Mouse (Mus musculus) embryonic facial prominence, embryonic 11.5 days (tissue): ENCODE data around the gene Zbtb22. TPM values are rescaled to one million over a fixed set of nuclear protein-coding genes. Genes with fewer than 3 reads are reported as not detected.
"Not testable (repeated sequence)": the region's sequence is repeated elsewhere in the genome, so short reads cannot be mapped to it uniquely, and the experiment has no call there.

ENCODE experiments used
- ATAC-seq: fragments of 200-750 bp; cut with Nextera tagmentation; replicated peaks from 2 replicates; pipeline ENCODE4 v1.8.0; 2017; ENCODE audit warnings: low read depth; ENCODE audit not compliant: insufficient number of reproducible peaks, low FRiP score, low TSS enrichment
- DNase-seq: peaks from one replicate; pipeline ENCODE4 v3.0.0-alpha.2; 2015; ENCODE audit warnings: low spot score
- H3K27ac ChIP-seq: fragments of 300-500 bp; sonication (generic); replicated peaks from 2 replicates; pipeline ENCODE4 v1.5.1; 2014; ENCODE audit warnings: mild to moderate bottlenecking, low read depth, low read length, control low read depth
- H3K27me3 ChIP-seq: fragments of 300-500 bp; sonication (generic); 2 replicates; pipeline ENCODE4 v1.6.1; 2014; ENCODE audit warnings: mild to moderate bottlenecking, low read length, moderate library complexity, mixed read lengths; ENCODE audit not compliant: control insufficient read depth, insufficient read depth
- H3K36me3 ChIP-seq: fragments of 300-500 bp; sonication (generic); replicated peaks from 2 replicates; pipeline ENCODE4 v1.6.1; 2014; ENCODE audit warnings: low read depth, mild to moderate bottlenecking, low read length, moderate library complexity, mixed read lengths; ENCODE audit not compliant: control insufficient read depth, insufficient read depth
- H3K4me1 ChIP-seq: fragments of 300-500 bp; sonication (generic); 2 replicates; pipeline ENCODE4 v1.6.1; 2014; ENCODE audit warnings: low read length, mixed read lengths; ENCODE audit not compliant: control insufficient read depth, insufficient read depth
- H3K4me2 ChIP-seq: fragments of 300-500 bp; sonication (generic); 2 replicates; pipeline ENCODE4 v1.6.1; 2014; ENCODE audit warnings: low read depth, mild to moderate bottlenecking, control low read depth, low read length, moderate library complexity
- H3K4me3 ChIP-seq: fragments of 300-500 bp; sonication (generic); 2 replicates; pipeline ENCODE4 v1.5.1; 2014; ENCODE audit warnings: low read depth, low read length, control low read depth
- H3K9ac ChIP-seq: fragments of 300-500 bp; sonication (generic); replicated peaks from 2 replicates; pipeline ENCODE4 v1.6.1; 2014; ENCODE audit warnings: mild to moderate bottlenecking, control low read depth, low read length
- H3K9me3 ChIP-seq: fragments of 300-500 bp; sonication (generic); replicated peaks from 2 replicates; pipeline ENCODE4 v1.6.1; 2016; ENCODE audit warnings: mild to moderate bottlenecking, low read length, inconsistent platforms, mixed read lengths; ENCODE audit not compliant: control insufficient read depth
- WGBS: fragments of 180-500 bp; shearing (Covaris S2); extraction: QIAGEN DNeasy Blood & Tissue Kit; methylation state at CpG from one replicate; pipeline ENCODE4 v1.1.7; 2014; 5-methylcytosine and 5-hydroxymethylcytosine counted together
- polyA plus RNA-seq: library from polyadenylated mRNA; unstranded; fragments of >200 nt; fragmentation: Nextera tagmentation; extraction: Ambion mirVana; gene quantifications from 2 replicates; pipeline ENCODE4 v1.2.1, GENCODE M21; 2014

Zbtb22 gene
- polyA plus RNA-seq = 7.3 and 8.4 TPM in 2 replicates

DNA sequence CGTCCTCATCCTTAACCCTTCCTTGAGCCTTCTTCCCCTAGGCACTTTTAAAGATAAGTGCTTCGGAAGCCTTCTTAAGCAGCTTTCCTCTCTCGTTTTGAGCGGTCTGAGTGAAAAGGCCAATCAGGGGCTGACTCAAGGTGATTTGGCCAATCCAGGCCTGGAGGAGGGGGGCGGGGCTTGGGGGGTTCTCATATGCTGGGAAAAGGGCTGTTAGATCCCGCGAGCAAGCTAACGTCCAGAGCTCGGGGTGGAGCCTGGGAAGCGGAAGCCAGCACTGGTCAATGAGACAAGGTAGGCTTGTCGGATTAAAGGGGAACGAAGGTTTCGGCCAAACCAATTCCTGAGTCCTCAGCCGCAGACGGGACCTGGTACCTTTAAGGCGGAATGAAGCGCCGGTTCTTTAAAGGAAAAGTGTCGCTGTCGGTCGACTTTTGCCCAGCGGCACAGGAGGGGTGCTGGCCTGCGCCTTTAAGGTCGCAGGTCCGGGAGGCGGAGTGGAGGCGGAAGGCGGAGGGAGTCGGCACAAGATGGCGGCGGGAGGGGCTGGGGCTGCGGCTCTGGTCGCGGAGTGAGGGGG is at the start of gene Zbtb22, which contains the start of gene Tapbp:
Gene Zbtb22 (plus strand): TSS at position 234 of the 580 bp plus-strand sequence.
Gene Tapbp (plus strand): TSS at position 229 of the 580 bp plus-strand sequence.
- Histone ChIP-seq H3K9ac (peak within 1 kb of the TSS; percentile 61), H3K4me1 (peaks cover 2% of the 10 kb centered on the region), H3K36me3 (peaks cover 23% of the 10 kb centered on the region), H3K4me2 (peak within 1 kb of the TSS; percentile 46), H3K9me3 (no peaks in the 10 kb centered on the region), H3K4me3 (peak within 1 kb of the TSS; percentile 54), H3K27ac (peak within 1 kb of the TSS; percentile 59), H3K27me3 (no peaks in the 10 kb centered on the region)
- DNase-seq = peak; percentile 98
- peak; percentile 87 for ATAC-seq
- WGBS = under 1% methylated on average over 31 of the region's 34 CpGs

DNA sequence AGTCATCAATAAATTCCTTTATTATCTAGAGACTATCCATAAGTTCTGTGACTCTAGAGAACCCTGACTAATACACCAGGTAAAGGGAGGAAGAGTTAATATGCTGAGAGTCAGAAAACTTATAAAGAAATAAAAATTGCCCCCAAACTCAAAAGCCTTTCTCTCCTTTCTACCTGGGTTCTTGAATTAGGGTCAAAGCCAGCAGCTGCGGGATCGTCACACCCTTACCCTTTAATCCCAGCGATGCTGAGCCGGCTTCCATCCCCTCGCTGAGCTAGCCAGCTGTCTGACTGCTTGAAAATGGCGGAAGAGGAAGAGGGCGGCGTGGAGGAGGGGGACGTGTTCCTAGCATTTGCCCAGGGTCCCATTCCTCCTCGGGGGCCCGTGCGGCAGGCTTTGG is 42.2 kb upstream of the Zbtb22 start, which contains the start of gene Gm7029:
Gene Gm7029 (plus strand): TSS at position 301 of the 400 bp plus-strand sequence.
- not testable (repeated sequence) for DNase-seq, H3K9me3 ChIP-seq, H3K4me2 ChIP-seq, H3K36me3 ChIP-seq, H3K9ac ChIP-seq, H3K27me3 ChIP-seq, H3K27ac ChIP-seq, H3K4me3 ChIP-seq, ATAC-seq, H3K4me1 ChIP-seq
- 90% methylated on average over 2 of the region's 12 CpGs for WGBS

DNA sequence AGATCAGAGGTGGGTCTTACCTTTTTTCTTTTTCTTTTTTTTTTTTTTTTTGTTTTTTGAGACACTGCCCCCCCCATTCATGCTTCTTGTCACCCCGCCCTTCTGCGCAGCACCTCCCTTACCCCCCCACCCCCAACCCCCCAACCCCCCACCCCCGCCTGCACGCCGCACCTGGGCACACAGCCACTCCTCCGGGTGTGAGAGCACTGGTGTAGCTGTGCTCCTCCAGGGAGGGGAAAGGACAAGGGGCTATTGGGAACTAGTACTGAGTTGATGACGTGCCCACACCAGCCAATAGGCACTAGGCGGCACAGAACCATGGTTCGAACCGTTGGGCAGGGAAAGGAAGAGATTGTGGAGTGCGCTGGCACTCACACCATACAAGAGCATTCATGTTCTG is 41.3 kb upstream of the Zbtb22 start:
- no peak overlapping the region for H3K4me3 ChIP-seq
- no peaks in the 10 kb centered on the region for H3K27me3 ChIP-seq

DNA sequence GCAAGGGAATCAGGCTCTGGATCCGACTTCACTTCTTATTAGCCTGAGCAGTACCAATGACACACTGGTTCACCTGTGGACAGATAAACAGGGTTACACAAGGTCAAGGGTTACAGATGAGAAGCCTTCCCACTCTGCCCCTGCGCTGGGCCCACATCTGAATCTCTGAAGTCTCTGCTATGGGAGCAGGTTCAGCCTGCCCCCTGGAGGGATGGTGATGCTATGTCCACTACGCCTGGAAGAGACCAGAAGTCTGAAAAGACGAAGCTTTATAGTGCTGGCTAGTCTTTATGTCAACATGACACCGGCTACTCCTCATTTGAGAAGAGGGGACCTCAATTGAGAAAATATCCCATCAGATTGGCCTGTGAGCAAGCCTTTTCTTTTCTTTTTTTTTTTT is 39.9 kb upstream of the Zbtb22 start:
- 82% methylated on average over 5 of the region's 5 CpGs for WGBS
- H3K4me1 ChIP-seq, H3K27me3 ChIP-seq, H3K27ac ChIP-seq, ATAC-seq, H3K9ac ChIP-seq, H3K4me3 ChIP-seq, H3K4me2 ChIP-seq, H3K9me3 ChIP-seq, H3K36me3 ChIP-seq: not testable (repeated sequence)
- DNase-seq = peak; percentile 7

More for the DNA sequence above, 41.3 kb upstream of the Zbtb22 start:
- Histone ChIP-seq H3K4me1 (no peaks in the 10 kb centered on the region), H3K36me3 (no peaks in the 10 kb centered on the region), H3K9ac (no peak overlapping the region), H3K9me3 (no peaks in the 10 kb centered on the region), H3K4me2 (no peak overlapping the region), H3K27ac (no peak overlapping the region)
- WGBS = 88% methylated on average over 11 of the region's 11 CpGs
- DNase-seq (no peak), ATAC-seq (no peak)

DNA sequence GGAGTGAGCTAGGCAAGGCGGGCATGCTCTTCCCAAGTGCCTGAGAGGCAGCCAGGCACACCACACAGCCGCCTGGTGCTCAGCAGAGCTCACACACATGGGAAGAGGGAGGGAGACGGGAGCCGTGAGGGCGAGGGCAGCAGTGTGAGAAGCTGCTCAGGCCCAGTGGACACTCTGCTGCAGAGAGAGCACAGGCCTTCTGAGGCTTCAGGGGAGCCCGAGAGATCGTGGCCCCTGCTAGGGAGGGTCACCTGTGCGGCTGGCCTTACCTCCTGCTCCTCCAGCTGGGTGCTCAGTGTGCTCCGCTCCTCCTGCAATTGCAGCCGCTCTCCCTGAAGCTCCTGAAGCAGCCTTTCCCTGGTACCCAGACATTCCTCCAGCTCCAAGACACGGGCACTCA is 31.4 kb upstream of the Zbtb22 start:
- H3K27ac ChIP-seq, H3K4me1 ChIP-seq, H3K9me3 ChIP-seq, ATAC-seq, H3K27me3 ChIP-seq, H3K4me3 ChIP-seq, H3K36me3 ChIP-seq, DNase-seq, H3K4me2 ChIP-seq, H3K9ac ChIP-seq: not testable (repeated sequence)
- WGBS = 91% methylated on average over 10 of the region's 11 CpGs

DNA sequence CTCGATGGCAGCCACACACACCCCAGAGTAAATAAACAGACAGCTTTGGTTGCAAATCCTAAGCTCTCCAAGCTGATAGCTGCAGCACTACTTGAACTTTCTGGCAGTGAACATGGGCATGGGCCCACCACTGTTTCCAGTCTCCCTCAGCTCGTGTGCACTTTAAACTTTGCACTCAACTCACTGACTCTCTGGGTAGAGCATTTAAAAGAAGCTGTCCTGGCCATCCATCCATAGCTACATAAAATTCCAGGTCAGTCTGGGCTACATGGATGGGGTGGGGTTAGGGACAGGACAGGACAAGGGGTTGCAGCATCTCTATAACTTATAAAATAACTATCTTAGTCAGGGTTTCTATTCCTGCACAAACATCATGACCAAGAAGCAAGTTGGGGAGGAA is 27.9 kb upstream of the Zbtb22 start:
- not testable (repeated sequence) for H3K4me1 ChIP-seq, H3K4me2 ChIP-seq, H3K27me3 ChIP-seq, H3K9ac ChIP-seq, ATAC-seq, DNase-seq, H3K4me3 ChIP-seq, H3K36me3 ChIP-seq, H3K9me3 ChIP-seq, H3K27ac ChIP-seq
- WGBS = 65% methylated on average over 2 of the region's 2 CpGs

DNA sequence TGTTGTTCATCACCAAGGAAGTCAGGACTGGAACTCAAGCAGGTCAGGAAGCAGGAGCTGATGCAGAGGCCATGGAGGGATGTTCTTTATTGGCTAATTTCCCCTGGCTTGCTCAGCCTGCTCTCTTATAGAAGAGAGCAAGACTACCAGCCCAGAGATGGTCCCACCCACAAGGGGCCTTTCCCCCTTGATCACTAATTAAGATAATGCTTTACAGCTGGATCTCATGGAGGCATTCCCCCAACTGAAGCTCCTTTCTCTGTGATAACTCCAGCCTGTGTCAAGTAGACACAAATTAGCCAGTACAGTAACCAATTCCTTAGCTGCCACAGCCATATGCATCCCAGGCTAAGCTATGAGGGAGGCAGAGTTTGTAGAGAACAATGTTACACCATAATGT is 27.5 kb upstream of the Zbtb22 start:
- not testable (repeated sequence) for H3K9ac ChIP-seq, H3K27me3 ChIP-seq, H3K4me1 ChIP-seq, H3K36me3 ChIP-seq, H3K27ac ChIP-seq, ATAC-seq, H3K9me3 ChIP-seq, H3K4me3 ChIP-seq
- DNase-seq = peak; percentile 58
- H3K4me2 ChIP-seq = peak overlapping the region; percentile 7; the same call in 1 of the 2 replicates

DNA sequence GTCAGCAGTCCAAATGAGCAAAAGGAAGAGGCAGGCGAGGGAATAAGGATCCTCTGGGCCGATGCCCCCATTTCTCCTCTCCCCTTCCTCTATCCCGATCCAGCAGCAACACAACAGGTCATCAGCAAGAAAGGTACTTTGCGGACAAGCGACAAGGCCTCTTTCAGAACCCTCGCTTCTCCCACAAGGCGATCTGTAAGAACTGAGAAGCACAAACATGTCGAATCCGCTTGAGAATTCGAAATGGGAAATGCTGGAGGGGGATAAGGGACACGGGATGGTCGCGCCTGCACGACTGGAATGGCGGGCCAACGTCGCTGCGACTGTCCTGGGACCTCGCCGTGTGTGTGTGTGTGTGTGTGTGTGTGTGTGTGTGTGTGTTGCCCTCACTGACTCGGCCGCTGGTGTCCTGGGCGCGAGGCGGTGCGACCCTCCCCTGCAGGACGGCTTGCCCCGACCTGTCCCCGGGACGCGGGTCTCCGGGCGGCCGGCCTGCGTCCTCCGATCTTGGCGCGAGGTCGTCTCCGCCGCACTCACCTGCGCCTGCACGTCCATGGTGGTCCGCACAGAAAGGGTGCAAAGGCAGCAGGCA is 25.7 kb upstream of the Zbtb22 start:
- WGBS = under 1% methylated on average over 44 of the region's 44 CpGs
- DNase-seq, H3K4me1 ChIP-seq, H3K27me3 ChIP-seq, H3K36me3 ChIP-seq, H3K27ac ChIP-seq, H3K9me3 ChIP-seq: not testable (repeated sequence)
- H3K4me2 ChIP-seq = peak overlapping the region; percentile 51
- peak; percentile 42 for ATAC-seq
- peak overlapping the region; percentile 61 for H3K4me3 ChIP-seq
- H3K9ac ChIP-seq = peak overlapping the region; percentile 76
